Mouse (Mus musculus) midbrain, embryonic 12.5 days (tissue): ENCODE results near the gene Skap2. TPM values are rescaled to one million over a fixed set of nuclear protein-coding genes. Genes with fewer than 3 reads are reported as not detected.

Source experiments
- ATAC-seq: fragments of 200-750 bp; cut with Nextera tagmentation; 2 replicates; pipeline ENCODE4 v1.8.0; 2017; ENCODE audit warnings: low read depth, moderate TSS enrichment, moderate library complexity; ENCODE audit not compliant: low FRiP score
- H3K27ac ChIP-seq: fragments of 300-500 bp; sonication (generic); replicated peaks from 2 replicates; pipeline ENCODE4 v1.5.1; 2016; ENCODE audit warnings: mild to moderate bottlenecking
- H3K27me3 ChIP-seq: fragments of 300-500 bp; sonication (generic); 2 replicates; pipeline ENCODE4 v1.6.1; 2016; ENCODE audit warnings: mild to moderate bottlenecking
- H3K36me3 ChIP-seq: fragments of 300-500 bp; sonication (generic); 2 replicates; pipeline ENCODE4 v1.6.1; 2016
- H3K4me1 ChIP-seq: fragments of 300-500 bp; sonication (generic); 2 replicates; pipeline ENCODE4 v1.6.1; 2016
- H3K4me2 ChIP-seq: fragments of 300-500 bp; sonication (generic); replicated peaks from 2 replicates; pipeline ENCODE4 v1.6.1; 2016; ENCODE audit warnings: mild to moderate bottlenecking, moderate library complexity
- H3K4me3 ChIP-seq: fragments of 300-500 bp; sonication (generic); 2 replicates; pipeline ENCODE4 v1.5.1; 2016; ENCODE audit warnings: mild to moderate bottlenecking
- H3K9ac ChIP-seq: fragments of 300-500 bp; sonication (generic); replicated peaks from 2 replicates; pipeline ENCODE4 v1.6.1; 2016; ENCODE audit warnings: mild to moderate bottlenecking, moderate library complexity
- H3K9me3 ChIP-seq: fragments of 300-500 bp; sonication (generic); 2 replicates; pipeline ENCODE4 v1.6.1; 2016; ENCODE audit warnings: mild to moderate bottlenecking
- WGBS: fragments of 180-500 bp; shearing (Covaris S2); methylation state at CpG from one replicate; pipeline ENCODE4 v1.1.7; 2016; 5-methylcytosine and 5-hydroxymethylcytosine counted together
- polyA plus RNA-seq: library from polyadenylated mRNA; unstranded; fragments of >200 nt; fragmentation: Nextera tagmentation; extraction: Ambion mirVana; gene quantifications from 2 replicates; pipeline ENCODE4 v1.2.1, GENCODE M21; 2016

Gene Skap2
- polyA plus RNA-seq, 1 experiment from 2014 or later, result 7.9 TPM

- Histone ChIP-seq H3K9me3 (no peaks in the 10 kb centered on the region), H3K27me3 (peaks cover 65% of the 10 kb centered on the region)
Observed at GRCm38 (mm10) chr6:51927101-51927500, 85.2 kb downstream of the Skap2 start.

GRCm38 (mm10) chr6:51921831-51922230 lies 90.5 kb downstream of the Skap2 start:
- no peaks in the 10 kb centered on the region for H3K4me1 ChIP-seq
- H3K27me3 ChIP-seq, result peaks cover 55% of the 10 kb centered on the region
- 92% methylated on average over 4 of the region's 4 CpGs for WGBS
- H3K4me2 ChIP-seq, result no peak overlapping the region
- no peak overlapping the region for H3K4me3 ChIP-seq
- H3K9me3 ChIP-seq, result no peaks in the 10 kb centered on the region
- no peak overlapping the region for H3K9ac ChIP-seq
- H3K36me3 ChIP-seq, result no peaks in the 10 kb centered on the region
- no peak for ATAC-seq
- no peak overlapping the region for H3K27ac ChIP-seq

More at GRCm38 (mm10) chr6:51927101-51927500, 85.2 kb downstream of the Skap2 start:
- ATAC-seq, result no peak
- Histone ChIP-seq H3K4me1 (no peaks in the 10 kb centered on the region), H3K9ac (no peak overlapping the region), H3K4me2 (no peak overlapping the region), H3K36me3 (no peaks in the 10 kb centered on the region), H3K4me3 (no peak overlapping the region), H3K27ac (no peak overlapping the region)
- WGBS, result 52% methylated on average over 3 of the region's 3 CpGs

DNA sequence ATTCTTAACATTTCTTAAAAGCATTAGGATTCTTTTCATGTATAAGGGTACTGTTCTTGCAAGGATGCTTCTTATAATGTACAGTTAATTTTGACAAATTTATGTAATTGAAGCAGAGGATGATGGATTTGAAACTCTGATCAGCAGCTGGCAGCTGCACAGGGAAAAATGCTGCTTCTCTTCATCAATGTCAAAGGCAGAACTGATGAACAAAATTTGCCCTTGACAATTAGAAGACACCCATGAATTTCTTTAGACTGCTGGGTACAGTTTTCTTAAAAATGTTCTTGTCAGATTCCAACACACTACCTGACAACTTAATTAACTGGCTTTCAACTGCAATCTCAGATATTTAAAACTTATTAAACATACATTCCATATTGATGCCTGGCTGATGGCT lies 103.9 kb downstream of the Skap2 start:
- peaks cover 7% of the 10 kb centered on the region for H3K27me3 ChIP-seq
- ATAC-seq, result no peak
- H3K4me3 ChIP-seq, result no peak overlapping the region
- no peak overlapping the region for H3K27ac ChIP-seq
- H3K9ac ChIP-seq, result no peak overlapping the region
- no peaks in the 10 kb centered on the region for H3K9me3 ChIP-seq
- H3K4me1 ChIP-seq, result no peaks in the 10 kb centered on the region
- no peaks in the 10 kb centered on the region for H3K36me3 ChIP-seq
- H3K4me2 ChIP-seq, result no peak overlapping the region

- no peaks in the 10 kb centered on the region for H3K36me3 ChIP-seq
- no peaks in the 10 kb centered on the region for H3K9me3 ChIP-seq
- H3K27me3 ChIP-seq, result peaks cover 4% of the 10 kb centered on the region
- H3K4me2 ChIP-seq, result no peak overlapping the region
- H3K4me1 ChIP-seq, result no peaks in the 10 kb centered on the region
- H3K27ac ChIP-seq, result no peak overlapping the region
- H3K4me3 ChIP-seq, result no peak overlapping the region
- WGBS, result 71% methylated on average over 4 of the region's 4 CpGs
- no peak for ATAC-seq
- H3K9ac ChIP-seq, result no peak overlapping the region
Observed at GRCm38 (mm10) chr6:51905659-51906058, 106.7 kb downstream of the Skap2 start.

GRCm38 (mm10) chr6:51901544-51901943 lies 110.8 kb downstream of the Skap2 start:
- no peak overlapping the region for H3K9ac ChIP-seq
- no peaks in the 10 kb centered on the region for H3K9me3 ChIP-seq
- no peaks in the 10 kb centered on the region for H3K36me3 ChIP-seq
- 78% methylated on average over 1 of the region's 1 CpGs for WGBS
- H3K4me2 ChIP-seq, result no peak overlapping the region
- no peak for ATAC-seq
- H3K4me1 ChIP-seq, result no peaks in the 10 kb centered on the region
- H3K27me3 ChIP-seq, result peaks cover 4% of the 10 kb centered on the region
- H3K4me3 ChIP-seq, result no peak overlapping the region
- no peak overlapping the region for H3K27ac ChIP-seq

- H3K4me1 ChIP-seq, result no peaks in the 10 kb centered on the region
- no peak overlapping the region for H3K4me3 ChIP-seq
- no peaks in the 10 kb centered on the region for H3K9me3 ChIP-seq
- peaks cover 8% of the 10 kb centered on the region; the same call in 1 of the 2 replicates for H3K27me3 ChIP-seq
- no peak overlapping the region for H3K9ac ChIP-seq
- ATAC-seq, result no peak
- no peak overlapping the region for H3K4me2 ChIP-seq
- no peaks in the 10 kb centered on the region for H3K36me3 ChIP-seq
- WGBS, result 73% methylated on average over 8 of the region's 8 CpGs
- H3K27ac ChIP-seq, result no peak overlapping the region
Observed at GRCm38 (mm10) chr6:51898318-51898994, 113.9 kb downstream of the Skap2 start.

GRCm38 (mm10) chr6:51895753-51896152 lies 116.6 kb downstream of the Skap2 start:
- H3K9me3 ChIP-seq, result no peaks in the 10 kb centered on the region
- H3K27ac ChIP-seq, result no peak overlapping the region
- H3K9ac ChIP-seq, result no peak overlapping the region
- ATAC-seq, result no peak
- no peaks in the 10 kb centered on the region for H3K4me1 ChIP-seq
- H3K36me3 ChIP-seq, result no peaks in the 10 kb centered on the region
- no peak overlapping the region for H3K4me3 ChIP-seq
- WGBS, result 76% methylated on average over 3 of the region's 3 CpGs
- H3K27me3 ChIP-seq, result peaks cover 16% of the 10 kb centered on the region; the same call in 1 of the 2 replicates
- H3K4me2 ChIP-seq, result no peak overlapping the region

- Histone ChIP-seq H3K27ac (no peak overlapping the region), H3K36me3 (no peaks in the 10 kb centered on the region), H3K4me1 (no peaks in the 10 kb centered on the region), H3K4me3 (no peak overlapping the region), H3K4me2 (no peak overlapping the region), H3K9me3 (no peaks in the 10 kb centered on the region), H3K27me3 (peaks cover 18% of the 10 kb centered on the region; the same call in 1 of the 2 replicates), H3K9ac (no peak overlapping the region)
- no peak for ATAC-seq
- WGBS, result 94% methylated on average over 3 of the region's 3 CpGs
Observed at GRCm38 (mm10) chr6:51894717-51895116, 117.6 kb downstream of the Skap2 start.

DNA sequence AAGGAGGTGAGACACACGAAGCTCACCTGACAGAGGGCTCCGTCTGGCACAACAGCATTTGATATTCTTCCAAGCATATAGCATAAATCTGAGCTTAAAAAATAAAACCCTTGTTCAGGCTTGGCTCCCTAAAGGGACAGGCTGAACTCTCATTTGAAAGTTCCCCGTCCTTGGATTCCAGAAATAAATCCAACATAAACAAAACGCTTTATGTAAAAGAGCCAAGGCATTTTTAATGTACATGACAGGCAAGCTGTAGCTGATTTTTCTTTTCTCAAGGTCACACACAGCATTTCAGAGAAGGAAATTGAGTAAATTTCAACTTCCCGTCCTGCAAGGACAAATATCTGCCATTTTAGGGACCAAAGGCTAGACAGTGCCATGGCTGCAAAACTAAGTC lies 122.0 kb downstream of the Skap2 start:
- 82% methylated on average over 5 of the region's 5 CpGs for WGBS

GRCm38 (mm10) chr6:51889824-51890223 lies 122.5 kb downstream of the Skap2 start:
- Histone ChIP-seq H3K9me3 (no peaks in the 10 kb centered on the region), H3K9ac (no peak overlapping the region), H3K27me3 (peaks cover 12% of the 10 kb centered on the region; the same call in 1 of the 2 replicates), H3K4me1 (no peaks in the 10 kb centered on the region), H3K36me3 (no peaks in the 10 kb centered on the region), H3K4me3 (no peak overlapping the region), H3K27ac (no peak overlapping the region), H3K4me2 (no peak overlapping the region)
- WGBS, result 88% methylated on average over 4 of the region's 4 CpGs
- ATAC-seq, result no peak

More for the DNA sequence above, 122.0 kb downstream of the Skap2 start:
- no peak for ATAC-seq
- H3K4me2 ChIP-seq, result no peak overlapping the region
- no peaks in the 10 kb centered on the region for H3K9me3 ChIP-seq
- H3K27ac ChIP-seq, result no peak overlapping the region
- H3K4me1 ChIP-seq, result no peaks in the 10 kb centered on the region
- no peak overlapping the region for H3K4me3 ChIP-seq
- peaks cover 14% of the 10 kb centered on the region; the same call in 1 of the 2 replicates for H3K27me3 ChIP-seq
- H3K9ac ChIP-seq, result no peak overlapping the region
- H3K36me3 ChIP-seq, result no peaks in the 10 kb centered on the region

DNA sequence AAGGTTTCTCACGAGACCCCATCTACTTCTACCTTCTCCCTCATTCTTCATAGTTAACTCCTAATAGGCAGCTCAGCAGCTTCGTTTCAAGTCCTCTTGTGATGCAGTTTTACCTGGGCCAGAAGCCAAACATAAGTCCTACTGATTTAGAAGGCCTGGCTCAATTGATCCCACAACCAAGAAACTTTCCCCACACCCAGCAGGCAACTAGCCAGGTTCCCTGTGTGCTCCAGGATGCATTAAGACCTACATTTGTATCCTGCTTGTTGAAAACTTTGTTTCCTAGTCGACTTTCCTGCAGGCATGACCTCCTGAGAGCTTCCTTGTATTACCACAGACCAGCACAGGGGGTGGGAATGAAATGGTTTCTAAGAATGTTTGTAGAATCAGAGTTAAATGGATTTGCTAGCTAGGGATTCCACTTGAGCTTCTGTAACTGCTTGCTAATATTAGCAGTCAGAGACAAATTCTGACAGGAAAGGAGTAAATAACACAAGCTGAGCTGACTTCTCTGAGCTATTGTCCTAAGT lies 125.4 kb downstream of the Skap2 start:
- Histone ChIP-seq H3K27ac (no peak overlapping the region), H3K36me3 (no peaks in the 10 kb centered on the region), H3K4me1 (peaks cover 3% of the 10 kb centered on the region; the same call in 1 of the 2 replicates), H3K9ac (no peak overlapping the region), H3K27me3 (peaks cover 6% of the 10 kb centered on the region; the same call in 1 of the 2 replicates), H3K4me3 (no peak overlapping the region), H3K4me2 (no peak overlapping the region), H3K9me3 (no peaks in the 10 kb centered on the region)
- WGBS, result 62% methylated on average over 3 of the region's 3 CpGs
- ATAC-seq, result no peak

DNA sequence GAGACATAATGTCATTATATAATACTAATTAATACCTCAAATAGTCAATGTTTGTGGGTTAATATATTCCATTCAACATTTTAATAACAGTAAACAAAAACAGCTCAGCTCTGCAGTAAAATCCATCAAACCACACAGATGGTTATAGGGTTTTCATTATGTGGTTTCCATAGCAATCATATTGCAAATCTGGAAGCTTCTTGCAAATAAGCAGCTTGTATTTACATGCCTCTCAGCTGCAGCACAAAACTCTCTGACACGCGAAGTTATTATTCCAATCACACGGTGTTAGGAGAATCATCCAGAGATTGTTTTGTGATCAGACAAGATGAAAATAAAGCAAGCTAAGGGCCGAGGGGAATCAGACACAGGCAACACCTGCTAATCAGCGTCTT lies 129.5 kb downstream of the Skap2 start:
- peaks cover 3% of the 10 kb centered on the region; the same call in 1 of the 2 replicates for H3K4me1 ChIP-seq
- peaks cover 26% of the 10 kb centered on the region for H3K27me3 ChIP-seq
- H3K9me3 ChIP-seq, result no peaks in the 10 kb centered on the region
- H3K9ac ChIP-seq, result no peak overlapping the region
- H3K4me2 ChIP-seq, result no peak overlapping the region
- ATAC-seq, result no peak
- WGBS, result 73% methylated on average over 5 of the region's 5 CpGs
- no peaks in the 10 kb centered on the region for H3K36me3 ChIP-seq
- H3K4me3 ChIP-seq, result no peak overlapping the region
- no peak overlapping the region for H3K27ac ChIP-seq
